Mouse (Mus musculus): ENCODE results near the gene Trp73. TPM values are rescaled to one million over a fixed set of nuclear protein-coding genes. Genes with fewer than 3 reads are reported as not detected.

The Trp73 gene
- polyA plus RNA-seq, 1 experiment from 2014 or later = 0.04 TPM

DNA sequence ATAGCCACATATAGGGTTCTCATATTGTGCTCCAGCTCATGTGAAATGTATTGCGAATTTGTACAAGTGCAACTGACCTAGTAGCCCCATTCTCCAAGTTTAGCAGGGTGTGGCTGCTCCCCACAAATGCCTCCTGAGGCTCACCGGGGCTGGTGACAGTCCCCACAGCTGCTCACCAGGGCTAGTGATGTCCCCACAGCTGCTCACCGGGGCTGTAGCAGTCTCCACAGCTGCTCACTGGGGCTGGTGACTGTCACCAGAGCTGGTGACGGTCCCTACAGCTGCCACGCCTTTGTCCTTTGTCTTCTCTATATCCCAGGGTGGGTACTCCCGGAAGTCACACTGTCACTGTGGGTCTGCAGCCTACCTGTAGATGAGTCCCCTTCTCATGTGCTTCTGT, 133.7 kb downstream of the Trp73 start:
- Histone ChIP-seq H3K9ac (no peak overlapping the region), H3K4me3 (no peak overlapping the region), H3K9me3 (replicated peaks) (no peaks in the 10 kb centered on the region), H3K27me3 (replicated peaks) (no peaks in the 10 kb centered on the region), H3K4me2 (no peak overlapping the region), H3K4me1 (peaks cover 8% of the 10 kb centered on the region; the same call in 1 of the 2 replicates), H3K27ac (no peak overlapping the region), H3K36me3 (peaks cover 57% of the 10 kb centered on the region)
- 84% methylated on average over 6 of the region's 6 CpGs for WGBS (ENCODE audit: insufficient replicate concordance)
- no peak for ATAC-seq

Other genes starting within 250 kb of the Trp73 start
- gene A430005L14Rik, start 183.0 kb downstream of the Trp73 start, polyA plus RNA-seq (2016; fragmentation: Nextera tagmentation; extraction: Ambion mirVana) = 74.4 and 75.3 TPM in 2 replicates
- gene Dffb, start 165.1 kb downstream of the Trp73 start, polyA plus RNA-seq (2016; fragmentation: Nextera tagmentation; extraction: Ambion mirVana) = 11.6 and 12.4 TPM in 2 replicates
- gene Cep104, start 165.0 kb downstream of the Trp73 start, polyA plus RNA-seq (2016; fragmentation: Nextera tagmentation; extraction: Ambion mirVana) = 11.9 and 12.0 TPM in 2 replicates
- gene Lrrc47, start 128.5 kb downstream of the Trp73 start, polyA plus RNA-seq (2016; fragmentation: Nextera tagmentation; extraction: Ambion mirVana) = 36.0 and 38.6 TPM in 2 replicates
- 440 and 457 TPM in 2 replicates for gene Smim1, start 114.0 kb downstream of the Trp73 start, polyA plus RNA-seq (2016; fragmentation: Nextera tagmentation; extraction: Ambion mirVana)
- gene Ccdc27, start 97.5 kb downstream of the Trp73 start, polyA plus RNA-seq (2016; fragmentation: Nextera tagmentation; extraction: Ambion mirVana) = 0.06 and 0.13 TPM in 2 replicates
- 29.5 and 31.4 TPM in 2 replicates for gene Wrap73, start 2.2 kb upstream of the Trp73 start, polyA plus RNA-seq (2016; fragmentation: Nextera tagmentation; extraction: Ambion mirVana)
- 162 and 167 TPM in 2 replicates for gene Tprgl, start 20.5 kb upstream of the Trp73 start, polyA plus RNA-seq (2016; fragmentation: Nextera tagmentation; extraction: Ambion mirVana)
- gene Megf6, start 30.5 kb upstream of the Trp73 start, polyA plus RNA-seq (2016; fragmentation: Nextera tagmentation; extraction: Ambion mirVana) = 3.8 and 4.3 TPM in 2 replicates
- gene Arhgef16, start 161.5 kb upstream of the Trp73 start, polyA plus RNA-seq (2016; fragmentation: Nextera tagmentation; extraction: Ambion mirVana) = 3.9 and 4.5 TPM in 2 replicates
- gene B230104I21Rik, start 195.9 kb upstream of the Trp73 start, polyA plus RNA-seq (2016; fragmentation: Nextera tagmentation; extraction: Ambion mirVana) = not detected in 2 replicates